Mouse (Mus musculus) frontal cortex, adult (tissue): ENCODE data around the gene Srxn1.
A peak's percentile ranks its signal among the peaks of the same experiment; 100 is the strongest.
"Not testable (repeated sequence)": the region's sequence is repeated elsewhere in the genome, so short reads cannot be mapped to it uniquely, and the experiment has no call there.

ENCODE experiments used
- ATAC-seq: cut with Nextera tagmentation; 2 replicates; pipeline ENCODE4 v1.9.2; 2017; ENCODE audit warnings: mild to moderate bottlenecking, moderate library complexity, mixed read lengths; ENCODE audit not compliant: low TSS enrichment

The Srxn1 gene

DNA sequence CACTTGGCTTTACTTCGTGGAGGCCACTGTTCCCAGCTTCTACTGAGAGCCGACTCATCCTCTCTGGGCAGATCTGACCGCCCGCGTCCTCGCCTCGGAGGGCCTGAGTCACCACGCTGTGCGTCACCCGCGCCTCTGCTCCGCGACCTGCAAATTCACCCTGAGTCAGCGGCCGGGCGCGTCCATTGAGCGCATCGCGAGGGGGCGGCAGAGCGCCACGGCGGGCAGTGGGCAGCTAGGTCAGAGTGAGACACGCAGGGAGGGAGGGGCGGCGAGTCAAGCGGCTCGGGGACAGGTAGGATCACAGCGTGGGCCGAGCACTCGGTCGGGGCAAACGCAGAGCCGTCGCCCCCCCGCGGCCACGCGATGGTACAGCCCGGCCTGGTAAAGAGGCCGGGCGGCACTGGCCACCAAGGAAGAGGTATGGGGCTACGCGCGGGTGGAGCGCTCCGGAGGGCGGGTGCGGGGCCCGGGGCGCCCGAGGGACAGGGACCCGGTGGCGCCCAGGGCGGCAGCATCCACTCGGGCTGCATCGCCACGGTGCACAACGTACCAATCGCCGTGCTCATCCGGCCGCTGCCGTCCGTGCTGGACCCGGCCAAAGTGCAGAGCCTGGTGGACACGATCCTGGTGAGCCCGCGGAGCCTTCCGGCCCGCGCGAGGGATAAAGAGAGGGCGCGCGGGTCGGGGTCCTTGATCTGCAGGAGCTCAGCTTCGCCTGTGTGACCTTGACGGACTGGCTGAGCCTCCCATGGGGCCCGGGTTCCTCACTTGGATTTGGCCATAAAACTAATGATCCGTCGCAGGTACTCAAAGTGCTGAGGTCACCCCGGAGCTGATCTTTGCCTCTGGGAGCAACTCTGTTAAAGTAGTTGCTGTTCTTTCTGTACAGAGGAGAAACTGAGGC is at the start of gene Srxn1:
TSS of gene Srxn1 (plus strand) at position 199 of the 907 bp plus-strand sequence.
- ATAC-seq = peak; percentile 74

DNA sequence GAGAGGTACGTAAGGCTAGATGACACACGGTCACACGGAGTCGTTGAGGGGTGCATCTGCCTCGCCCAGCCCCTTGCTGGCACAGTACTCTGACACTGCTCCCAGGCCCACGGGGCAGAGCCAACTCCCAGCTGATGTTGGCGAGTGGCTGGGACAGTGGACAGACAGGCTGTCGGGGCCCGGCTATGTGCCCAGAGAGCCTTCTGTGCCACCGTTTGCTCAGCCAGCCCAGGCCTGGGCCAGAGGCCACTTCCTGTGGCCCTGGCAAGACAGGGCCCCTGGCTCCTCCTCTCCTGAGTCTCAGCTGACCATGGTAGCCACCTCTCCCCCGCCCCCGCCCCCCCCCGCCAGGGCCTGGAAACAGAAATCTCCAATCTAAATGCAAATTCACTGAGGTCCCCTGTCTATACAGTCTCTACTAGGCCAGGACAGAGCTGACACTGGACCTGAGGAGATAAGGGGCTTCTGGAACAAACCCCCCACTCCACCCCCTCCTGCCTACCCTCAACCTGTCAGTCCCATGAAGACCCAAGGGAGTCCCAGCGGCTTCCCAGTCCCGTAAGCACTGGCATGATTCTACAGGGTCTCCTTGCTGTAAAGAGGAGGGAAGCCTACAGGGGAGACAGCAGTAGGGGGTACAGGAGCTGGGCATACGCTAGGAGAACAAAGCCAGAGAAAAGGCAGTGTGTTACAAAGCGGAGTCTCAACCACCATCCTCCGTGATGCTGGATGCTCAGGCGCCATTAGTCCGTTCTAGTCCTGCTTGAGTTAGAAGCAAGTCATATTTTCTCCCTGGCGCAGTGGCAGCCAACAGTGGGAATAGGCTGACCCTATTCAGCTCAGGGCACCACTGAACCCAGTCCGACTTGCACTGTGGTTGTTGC is 48.7 kb upstream of the Srxn1 start:
- 0 out of 2 replicates have a peak, but pooled peaks have one; percentile 34 for ATAC-seq

DNA sequence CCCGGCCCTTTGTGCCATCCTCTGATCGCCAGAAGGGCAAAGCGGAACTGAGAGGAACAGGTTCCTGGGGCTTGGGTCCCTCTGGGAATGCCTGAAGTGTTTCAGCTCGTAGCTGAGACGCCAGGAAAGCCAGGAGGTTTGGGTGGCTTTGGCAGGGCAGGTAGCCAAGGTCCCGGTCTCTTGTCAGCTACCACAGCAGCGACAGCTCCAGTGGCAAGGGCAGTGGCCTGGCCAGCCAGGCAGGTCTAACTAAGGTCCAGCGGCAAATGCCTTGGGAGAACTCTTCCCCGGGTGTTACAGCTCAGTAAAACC is 48.1 kb upstream of the Srxn1 start:
- ATAC-seq = no peak

DNA sequence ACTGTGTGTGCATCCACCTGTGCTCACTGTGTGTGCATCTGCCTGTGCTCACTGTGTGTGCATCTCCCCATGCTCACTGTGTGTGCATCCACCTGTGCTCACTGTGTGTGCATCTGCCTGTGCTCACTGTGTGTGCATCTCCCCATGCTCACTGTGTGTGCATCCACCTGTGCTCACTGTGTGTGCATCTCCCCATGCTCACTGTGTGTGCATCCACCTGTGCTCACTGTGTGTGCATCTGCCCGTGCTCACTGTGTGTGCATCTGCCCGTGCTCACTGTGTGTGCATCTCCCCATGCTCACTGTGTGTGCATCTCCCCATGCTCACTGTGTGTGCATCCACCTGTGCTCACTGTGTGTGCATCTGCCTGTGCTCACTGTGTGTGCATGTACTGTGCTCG is 42.5 kb upstream of the Srxn1 start:
- ATAC-seq = not testable (repeated sequence)

DNA sequence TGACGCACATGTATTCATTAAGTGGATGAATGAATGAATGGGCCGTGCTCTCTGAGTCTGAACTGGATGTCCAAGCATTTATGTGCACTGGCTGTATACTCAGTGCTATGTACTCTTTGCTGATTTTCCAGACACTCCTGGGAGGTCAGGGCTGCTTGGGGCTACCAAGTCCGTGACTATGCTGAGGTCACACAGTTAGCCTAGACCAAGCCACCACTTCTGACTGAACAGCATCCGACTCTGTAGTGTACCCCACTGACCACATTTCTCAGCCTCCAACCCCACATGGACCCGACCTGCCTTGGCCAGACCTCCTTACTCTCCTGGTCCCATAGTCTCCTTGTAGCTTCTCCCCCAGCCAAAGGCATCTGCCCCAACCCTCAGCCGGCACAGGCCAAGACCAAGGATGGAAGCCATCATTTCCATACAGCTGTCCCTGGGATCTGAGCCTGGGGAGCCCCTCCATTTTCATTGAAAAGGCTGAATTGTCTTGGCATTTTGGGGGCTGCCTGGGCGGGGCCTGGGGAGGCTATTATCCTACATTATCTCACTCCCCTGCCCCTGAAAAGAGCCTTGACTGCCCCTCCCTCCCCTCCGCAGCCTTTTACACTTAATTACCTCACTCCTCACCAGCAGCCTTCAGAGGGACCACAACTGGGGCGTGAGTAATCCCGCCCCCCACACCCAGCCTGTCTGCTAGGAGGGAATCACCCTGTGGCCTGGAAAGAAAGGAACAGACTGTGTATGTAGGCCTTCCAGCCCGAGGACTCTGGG is 36.5 kb upstream of the Srxn1 start:
- no peak for ATAC-seq

DNA sequence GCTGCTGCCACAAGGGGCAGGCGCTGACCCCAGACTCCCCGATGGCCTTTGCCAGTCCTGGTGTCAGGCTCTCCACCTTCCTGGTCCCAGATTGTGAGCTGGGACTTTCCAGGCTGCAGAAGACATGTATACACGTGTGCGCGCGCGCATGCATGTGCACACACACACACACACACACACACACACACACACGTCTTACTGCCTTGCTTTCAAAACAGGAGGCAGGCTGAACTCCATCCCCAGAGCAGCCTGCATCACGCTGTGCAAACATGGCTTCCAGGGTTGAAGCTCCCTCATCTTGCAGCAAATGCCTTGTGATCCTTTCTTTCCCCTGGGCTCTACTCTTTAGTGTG is 35.9 kb upstream of the Srxn1 start:
- ATAC-seq = no peak

DNA sequence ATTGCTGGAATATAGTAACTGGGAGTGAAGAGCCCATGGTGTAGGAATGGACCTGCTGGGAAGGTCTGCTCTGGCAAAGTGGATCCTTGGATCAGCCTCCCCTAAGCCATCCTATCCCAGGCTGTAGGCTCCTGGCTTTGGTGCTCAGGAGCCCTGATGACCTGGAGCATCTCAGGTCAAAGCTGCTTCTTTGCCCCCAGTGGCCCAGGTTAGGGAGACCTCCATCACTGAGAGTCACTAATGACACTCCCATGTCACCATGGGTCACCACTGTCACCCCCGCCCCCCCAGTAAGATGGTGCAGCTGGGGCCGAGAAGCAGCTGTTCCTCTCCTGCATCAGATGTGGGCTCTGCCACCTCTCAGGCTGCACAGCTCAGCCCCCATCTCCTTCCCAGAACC is 35.4 kb upstream of the Srxn1 start:
- no peak for ATAC-seq

DNA sequence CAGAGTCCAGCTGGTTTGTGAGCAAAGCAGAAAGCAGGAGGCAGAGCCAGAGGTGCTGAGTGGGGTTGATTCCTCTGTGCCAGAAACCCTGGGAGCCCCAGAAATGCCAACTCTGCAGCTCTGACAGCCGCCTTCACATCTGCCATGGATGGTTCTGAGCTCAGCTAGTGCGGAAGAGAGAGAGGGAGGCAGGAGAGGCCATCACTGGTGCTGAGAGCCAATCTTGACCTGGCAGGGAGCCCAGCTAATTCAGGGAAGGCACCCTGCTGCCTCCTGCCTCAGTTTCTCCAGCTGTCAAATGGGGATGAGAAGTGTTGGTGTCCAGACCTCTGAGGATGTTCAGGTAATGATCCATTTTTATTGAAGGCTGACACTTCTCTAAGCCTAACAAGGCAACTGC is 30.8 kb upstream of the Srxn1 start:
- ATAC-seq = no peak

DNA sequence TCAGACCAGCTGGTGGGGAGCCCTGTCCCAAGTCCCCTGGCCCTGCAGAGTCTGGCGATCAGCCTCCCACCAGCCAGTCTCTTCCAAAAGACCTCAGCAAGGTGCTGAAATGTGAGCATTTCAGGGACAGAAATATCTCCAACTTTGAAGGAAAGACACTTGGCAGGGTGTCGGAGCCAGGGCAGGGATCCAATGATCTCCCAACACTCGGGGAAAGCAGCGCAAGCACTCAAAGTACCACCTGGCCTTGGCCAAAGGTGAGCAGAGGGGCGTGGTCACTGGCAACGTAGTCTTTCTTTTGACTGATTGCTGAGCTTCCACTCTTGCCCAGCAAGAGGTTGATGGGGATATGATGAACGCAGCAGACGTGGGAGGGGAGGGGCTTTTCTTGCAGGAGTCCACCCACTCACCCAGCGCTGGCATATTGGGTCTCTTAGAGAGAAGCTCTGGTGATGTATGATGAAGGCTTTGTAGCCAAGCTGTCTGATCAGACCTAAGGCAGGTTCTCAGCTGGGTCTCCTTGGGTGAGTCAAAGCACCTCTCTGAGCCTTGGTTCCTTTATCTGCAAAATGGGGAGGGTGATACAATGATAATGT is 29.9 kb upstream of the Srxn1 start:
- ATAC-seq = peak; percentile 27; the same call in 1 of the 2 replicates

DNA sequence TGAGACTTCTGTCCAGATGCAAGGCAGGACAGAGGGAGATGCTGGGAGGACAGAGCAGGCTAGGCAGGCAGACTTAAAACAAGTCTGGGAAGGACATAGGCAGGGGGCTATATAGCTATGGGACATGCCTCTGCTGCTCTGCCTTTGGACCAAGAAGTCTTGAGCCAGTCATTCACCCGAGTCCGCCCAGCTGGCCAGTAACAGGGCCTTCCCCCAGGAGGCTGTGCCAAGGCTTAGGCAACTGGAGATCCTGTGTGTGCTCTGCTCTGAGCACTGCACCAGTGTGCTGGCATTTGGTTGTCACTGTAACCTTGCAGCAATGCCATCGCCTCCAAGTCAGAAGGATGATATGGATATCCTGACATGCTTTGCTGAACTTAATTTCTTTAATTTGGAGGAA is 28.0 kb upstream of the Srxn1 start:
- no peak for ATAC-seq

DNA sequence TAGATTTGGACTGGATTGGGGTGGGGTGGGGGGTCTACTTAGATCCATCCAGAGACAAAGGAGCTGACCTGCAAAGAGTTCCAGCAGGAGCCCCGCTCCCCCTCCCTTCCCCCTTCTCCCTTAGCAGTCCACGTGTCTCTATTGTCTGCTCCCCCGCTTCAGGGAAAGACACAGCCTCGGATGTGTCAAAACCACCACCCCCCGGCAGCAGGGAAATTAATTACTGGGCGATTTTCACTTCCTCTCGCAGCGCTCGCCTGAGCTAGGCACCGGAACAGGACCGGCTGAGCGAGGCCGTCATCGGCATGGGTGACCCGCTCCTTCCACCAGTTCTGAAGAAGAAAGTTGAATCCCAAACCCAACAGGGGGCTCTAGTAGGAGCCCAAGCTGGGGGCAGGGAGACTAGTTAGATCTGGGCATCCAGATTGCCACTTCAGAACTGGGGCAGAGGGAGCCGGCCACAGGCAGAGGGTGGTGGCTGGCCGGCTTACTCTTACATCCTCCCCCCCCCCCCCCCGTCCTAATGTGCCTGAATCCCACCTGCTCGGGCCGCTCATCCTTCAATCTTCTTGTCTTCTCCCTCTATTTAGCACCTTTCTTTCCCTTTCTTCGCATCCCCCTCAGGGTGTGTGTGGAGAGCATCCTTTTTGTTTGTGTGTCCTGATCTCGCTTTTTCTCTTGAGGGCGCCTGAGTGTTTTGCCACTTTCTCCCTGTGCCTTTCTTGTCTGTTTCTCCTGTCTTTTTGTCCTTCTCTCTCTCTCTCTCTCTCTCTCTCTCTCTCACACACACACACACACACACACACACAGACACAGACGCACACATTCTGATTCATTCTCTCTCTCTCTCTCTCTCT is 24.4 kb upstream of the Srxn1 start, which contains the start of gene Scrt2:
TSS of gene Scrt2 (plus strand) at position 845 of the 857 bp plus-strand sequence.
- ATAC-seq = no peak

DNA sequence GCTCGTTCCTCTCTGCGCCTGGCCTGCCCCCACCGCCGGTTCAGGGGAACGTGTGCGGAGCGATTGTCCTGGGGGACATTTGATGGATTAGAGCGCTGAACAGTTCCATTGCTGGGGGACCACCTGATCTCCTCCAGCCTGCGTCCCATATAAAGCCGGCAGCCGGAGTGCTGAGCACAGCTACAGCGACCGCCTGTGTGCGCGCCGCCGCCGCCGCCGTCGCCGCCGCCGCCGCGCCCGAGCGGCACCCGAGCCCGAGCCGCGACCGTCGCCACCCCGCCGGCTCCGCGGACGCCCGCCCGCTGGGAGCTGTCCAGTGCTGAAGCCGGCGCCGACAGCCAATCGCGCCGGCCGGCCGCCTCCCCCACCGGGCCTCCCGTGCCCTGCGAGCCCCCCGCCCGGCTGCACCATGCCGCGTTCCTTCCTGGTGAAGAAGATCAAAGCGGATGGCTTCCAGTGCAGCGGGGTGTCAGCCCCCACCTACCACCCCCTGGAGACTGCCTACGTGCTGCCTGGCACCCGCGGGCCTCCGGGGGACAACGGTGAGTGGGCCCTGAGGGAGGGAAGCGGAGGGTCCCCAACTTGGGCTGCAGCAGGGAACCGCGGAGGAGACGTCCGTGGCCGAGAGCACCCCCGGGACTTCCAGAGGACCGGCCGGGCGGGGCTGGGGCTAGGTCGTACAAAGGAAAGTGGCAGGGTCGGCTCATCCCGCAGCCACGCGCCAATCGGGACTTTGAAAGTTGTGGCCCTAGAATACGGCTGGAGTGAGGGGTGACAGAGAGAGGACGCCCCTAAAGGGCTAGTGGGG is 23.5 kb upstream of the Srxn1 start:
- peak; percentile 60 for ATAC-seq

DNA sequence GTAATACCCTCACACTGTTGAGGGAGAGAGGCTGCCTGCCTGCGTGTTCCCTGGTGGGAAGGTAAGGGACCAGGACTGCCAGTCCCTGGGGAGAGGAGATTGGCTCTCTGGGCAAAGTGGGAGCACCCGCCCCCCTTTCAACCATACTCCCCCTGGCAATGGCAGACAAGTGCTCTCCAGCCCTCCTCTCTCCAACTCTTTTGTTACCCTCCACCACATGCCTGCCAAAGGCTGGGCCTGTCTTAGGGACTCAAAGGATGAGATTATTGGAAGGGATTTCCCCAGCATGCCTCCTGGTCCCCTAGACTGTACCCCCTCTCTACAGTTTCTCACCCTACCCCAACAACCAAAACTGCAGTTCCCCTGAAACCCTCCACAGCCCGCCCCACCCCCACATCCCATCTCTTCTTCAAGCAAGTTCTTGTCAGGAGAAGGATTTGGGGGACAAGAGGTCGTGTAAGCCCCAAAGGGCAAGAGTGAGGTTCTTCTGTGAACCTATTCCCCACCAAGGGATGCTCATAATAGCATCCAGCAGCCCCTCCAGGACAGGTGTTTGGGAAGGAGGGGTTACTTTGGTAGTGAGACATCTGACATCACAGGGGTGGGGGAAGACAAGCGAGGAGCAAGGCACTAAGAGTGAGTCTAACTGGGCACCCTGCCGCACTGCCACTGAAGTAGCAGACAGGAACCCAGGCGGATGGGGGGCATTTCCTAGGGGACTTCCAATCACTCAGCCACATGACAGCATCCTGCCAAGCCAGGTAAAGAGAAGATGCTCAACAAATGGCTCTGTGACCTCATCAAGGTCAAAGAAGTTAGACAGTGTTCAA is 22.6 kb upstream of the Srxn1 start:
- peak; percentile 10; the same call in 1 of the 2 replicates for ATAC-seq

DNA sequence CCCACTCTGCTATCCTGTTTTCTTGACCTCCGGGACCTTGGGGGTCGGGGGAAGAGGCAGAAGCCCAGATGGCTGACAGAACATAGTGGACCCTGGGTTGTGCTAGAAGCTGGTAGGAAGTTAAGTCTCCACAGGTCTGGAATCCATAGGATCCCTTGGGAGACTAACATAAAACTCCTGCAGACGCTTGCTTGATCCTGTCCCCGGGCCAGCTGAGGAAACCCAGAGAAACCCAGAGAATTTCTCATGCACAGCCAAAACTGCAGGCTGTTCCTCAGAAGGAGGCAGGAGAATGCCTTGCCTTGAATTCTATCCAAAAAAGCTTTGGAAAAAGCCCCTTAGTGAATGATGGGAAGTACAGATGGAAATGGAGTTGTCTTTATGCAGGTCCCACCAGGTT is 21.9 kb upstream of the Srxn1 start:
- no peak for ATAC-seq

DNA sequence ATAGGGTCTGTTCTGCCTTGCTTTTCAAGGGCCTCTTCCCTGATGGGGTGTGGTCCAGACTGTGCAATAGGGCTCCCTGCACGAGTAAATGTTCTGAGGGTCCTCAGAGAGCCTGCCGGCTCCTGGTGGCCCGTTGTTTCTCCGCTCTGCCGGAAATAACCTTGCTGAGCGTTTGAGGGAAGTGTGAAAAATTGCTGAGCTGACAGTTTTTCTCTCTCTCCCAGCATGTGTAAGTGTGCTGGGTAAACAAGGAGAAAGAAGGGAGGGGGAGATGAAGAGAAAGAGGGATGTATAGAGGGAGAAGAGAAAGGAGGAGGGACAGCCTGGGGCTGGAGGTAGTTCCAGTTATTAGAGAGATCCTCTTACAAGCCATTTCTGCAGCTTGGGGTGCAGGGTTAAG is 21.0 kb upstream of the Srxn1 start:
- no peak for ATAC-seq

DNA sequence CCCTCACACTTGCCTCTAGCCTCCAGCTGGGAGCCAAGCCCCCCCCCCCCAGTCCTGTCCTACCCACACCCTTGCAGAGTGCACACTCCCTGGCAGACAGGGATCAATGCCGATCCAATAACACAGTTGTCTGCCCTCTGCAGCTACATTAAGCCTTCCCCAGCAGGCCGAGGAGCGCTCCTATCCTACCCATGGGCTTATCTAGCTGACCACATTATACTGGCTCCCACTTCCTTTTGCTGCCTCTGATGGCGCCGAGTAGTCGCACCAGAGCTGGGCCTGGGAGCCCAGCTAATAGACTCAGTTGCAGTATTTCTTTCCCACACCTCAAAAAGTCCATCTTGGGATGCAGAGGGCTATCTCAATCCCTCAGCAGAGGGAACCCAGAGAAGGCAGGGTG is 19.9 kb upstream of the Srxn1 start:
- no peak for ATAC-seq

DNA sequence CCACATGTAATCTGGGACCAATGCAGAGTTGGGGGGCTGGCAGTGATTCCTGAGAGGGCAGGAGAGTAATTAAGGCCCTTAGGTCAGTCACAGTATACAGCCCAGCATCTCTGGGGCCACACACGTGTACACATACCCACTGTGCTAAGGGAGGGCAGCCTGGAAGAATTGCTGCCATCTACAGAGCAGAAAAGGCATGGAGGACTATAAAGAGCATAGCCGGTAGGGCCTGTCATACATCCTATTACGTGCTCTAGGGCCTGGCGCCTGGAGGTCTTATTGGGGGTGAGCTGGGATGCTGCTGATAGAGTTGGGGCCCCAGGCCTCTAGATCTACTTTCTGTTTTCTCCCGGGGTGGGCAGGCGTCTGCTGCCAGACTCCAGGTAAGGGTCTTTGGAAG is 18.9 kb upstream of the Srxn1 start:
- ATAC-seq = no peak

DNA sequence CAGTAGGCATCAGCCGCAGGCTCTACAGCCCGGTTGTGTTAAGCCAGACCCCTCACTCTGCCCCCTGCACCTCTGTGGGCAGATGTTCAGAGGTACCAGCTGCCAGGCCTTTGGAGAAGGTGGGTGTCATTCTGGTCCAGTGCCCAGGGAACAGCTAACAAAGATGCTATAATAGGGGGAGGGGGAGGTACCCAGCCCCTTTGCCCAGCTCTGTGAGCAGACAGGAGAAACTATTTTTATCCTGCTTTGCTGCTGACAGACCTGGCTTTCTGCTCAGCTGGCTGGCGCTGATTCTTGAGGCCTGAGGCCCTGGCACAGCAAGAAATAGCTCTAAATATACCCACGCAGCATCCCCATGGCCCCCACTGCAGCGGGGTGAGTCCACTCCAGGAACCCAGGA is 18.2 kb upstream of the Srxn1 start:
- peak; percentile 29 for ATAC-seq

DNA sequence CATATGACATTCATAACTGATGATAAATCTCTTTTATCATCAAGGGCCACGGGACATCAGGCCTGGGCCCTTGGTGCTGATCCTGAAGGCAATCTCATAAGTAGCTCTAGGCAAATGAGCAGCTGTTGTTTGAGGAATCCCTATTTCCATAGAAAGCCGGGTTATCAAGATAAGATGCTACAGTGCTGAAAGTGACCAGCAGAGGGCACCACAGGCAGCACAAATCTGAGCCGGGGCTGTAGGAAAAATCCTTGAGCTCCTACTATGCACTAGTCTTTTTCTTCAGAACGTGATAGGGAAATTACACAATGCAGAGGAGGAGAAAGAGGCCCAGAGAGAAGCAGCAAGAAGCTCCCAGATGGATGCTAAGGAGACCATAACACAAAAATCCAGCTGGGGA is 16.2 kb upstream of the Srxn1 start:
- peak; percentile 35; the same call in 1 of the 2 replicates for ATAC-seq
